Mouse (Mus musculus) cerebral cortex, adult 2 months (tissue): ENCODE results near the gene Olfr68.

Experiments
- WGBS: fragments of 180-500 bp; shearing (Covaris S2); methylation state at CpG from one replicate; pipeline ENCODE4 v1.1.7; 2018; 5-methylcytosine and 5-hydroxymethylcytosine counted together

The Olfr68 gene

DNA sequence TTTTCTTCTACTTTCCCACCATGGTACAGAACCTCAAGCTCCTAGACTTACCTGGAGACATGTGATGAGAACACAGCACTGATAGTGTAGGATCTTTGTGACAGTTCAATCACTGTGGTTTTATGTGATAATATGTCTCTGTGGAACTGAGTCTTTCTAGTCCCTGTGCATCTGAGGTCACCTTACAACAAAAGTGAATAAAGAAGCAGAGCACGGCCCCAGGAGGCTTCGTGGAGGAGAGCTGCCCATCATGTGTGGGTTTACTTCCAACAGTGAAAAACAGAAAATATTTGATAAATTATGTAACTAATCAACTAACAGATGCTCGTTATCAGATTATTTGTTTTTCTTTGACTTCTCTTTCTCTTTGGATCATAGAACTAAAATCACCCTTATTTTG is at the start of gene Olfr68:
Gene Olfr68, minus strand, starts transcription at position 101 of the 400 bp plus-strand sequence.
- 75% methylated on average over 3 of the region's 3 CpGs for WGBS

DNA sequence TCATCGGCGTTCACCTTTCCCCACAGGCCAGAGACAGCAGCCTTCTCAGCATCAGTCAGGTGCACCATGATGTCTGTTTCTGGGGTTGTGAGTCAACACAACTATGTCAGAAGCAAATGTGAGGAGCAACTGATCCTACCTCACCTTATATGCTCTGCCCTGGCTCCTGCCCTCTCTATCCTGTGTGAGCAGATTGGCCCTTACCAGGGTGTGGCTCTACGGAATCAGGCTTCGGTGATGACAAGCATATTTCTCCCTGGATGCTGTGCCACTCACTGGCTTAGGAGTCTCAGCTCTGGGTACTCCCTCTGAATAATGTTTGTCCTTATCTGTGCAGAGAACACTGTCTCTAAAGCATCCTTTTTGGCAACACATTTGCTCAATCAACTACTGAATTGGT is 48.3 kb upstream of the Olfr68 start, which contains the start of gene Hbb-bs:
Gene Hbb-bs, minus strand, starts transcription at position 289 of the 400 bp plus-strand sequence.
- WGBS, result 90% methylated on average over 4 of the region's 4 CpGs

DNA sequence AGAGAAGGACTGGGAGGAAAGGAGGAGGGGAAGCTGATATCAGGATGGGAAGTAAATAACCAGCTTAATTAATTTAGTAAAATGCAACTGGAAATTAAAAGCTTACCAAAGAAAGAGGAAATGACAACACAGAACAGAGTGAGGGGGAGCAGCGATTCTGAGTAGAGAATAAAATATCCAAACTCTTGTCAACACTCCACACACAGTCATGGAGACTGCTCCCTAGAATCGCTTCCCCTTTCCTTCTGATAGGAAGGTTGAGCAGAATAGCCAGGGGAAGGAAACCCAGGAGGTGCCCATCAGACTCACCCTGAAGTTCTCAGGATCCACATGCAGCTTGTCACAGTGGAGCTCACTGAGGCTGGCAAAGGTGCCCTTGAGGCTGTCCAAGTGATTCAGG is 47.6 kb upstream of the Olfr68 start:
- no CpG with 5 or more reads among the region's 2 CpGs for WGBS

DNA sequence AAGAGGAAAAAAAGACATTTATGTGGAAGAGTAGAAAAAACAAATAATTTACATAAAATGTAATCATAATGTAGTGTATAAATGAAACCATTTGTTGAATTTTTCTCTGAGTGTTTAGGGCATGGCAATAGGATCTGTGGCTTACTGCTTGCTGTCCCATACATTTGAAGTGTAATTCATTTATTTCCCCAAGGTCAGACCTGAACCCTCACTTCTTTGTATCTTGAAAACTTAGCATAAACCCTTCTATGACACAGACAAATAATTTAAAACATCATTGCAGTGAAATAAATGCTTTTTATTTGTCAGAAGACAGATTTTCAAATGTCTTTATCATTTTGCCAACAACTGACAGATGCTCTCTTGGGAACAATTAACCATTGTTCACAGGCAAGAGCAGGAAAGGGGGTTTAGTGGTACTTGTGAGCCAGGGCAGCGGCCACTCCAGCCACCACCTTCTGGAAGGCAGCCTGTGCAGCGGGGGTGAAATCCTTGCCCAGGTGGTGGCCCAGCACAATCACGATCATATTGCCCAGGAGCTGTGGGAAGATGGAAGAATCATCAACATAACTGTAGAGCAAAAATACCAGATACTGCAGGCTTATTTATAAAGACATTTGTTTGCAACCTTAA is 46.9 kb upstream of the Olfr68 start:
- 62% methylated on average over 3 of the region's 3 CpGs for WGBS

DNA sequence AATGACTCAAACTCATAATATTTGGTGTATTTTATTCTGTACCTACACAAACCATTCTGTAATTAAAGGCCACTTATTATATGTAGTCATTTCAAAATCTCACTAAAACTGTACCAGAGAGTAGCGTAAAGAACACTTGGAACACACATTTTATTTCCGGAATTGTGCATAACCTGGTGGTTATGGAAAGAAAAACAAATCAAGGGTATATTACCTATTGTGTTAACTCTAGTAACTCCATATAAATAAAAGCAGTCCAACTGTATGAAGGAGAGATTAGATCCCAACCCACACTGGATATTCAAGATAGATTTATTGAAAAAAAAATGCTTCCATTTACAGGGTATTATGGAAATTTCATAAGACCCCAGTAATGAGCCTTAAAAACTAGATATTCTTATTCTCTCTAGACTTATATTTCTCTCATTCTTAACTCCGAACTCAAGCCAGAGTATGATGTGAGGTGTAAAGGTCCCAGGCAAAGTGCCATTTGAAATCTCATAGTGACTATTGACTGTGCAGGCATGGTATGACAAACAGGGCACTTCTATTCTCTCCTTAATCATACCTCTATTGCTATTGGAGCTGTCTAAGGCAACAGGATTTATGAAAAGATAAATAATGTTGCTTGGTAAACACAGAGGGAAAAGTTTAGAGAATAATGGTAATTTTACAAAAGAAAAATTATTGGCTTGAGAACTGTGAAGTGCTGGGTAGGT is 46.2 kb upstream of the Olfr68 start:
- WGBS, result 90% methylated on average over 3 of the region's 3 CpGs

DNA sequence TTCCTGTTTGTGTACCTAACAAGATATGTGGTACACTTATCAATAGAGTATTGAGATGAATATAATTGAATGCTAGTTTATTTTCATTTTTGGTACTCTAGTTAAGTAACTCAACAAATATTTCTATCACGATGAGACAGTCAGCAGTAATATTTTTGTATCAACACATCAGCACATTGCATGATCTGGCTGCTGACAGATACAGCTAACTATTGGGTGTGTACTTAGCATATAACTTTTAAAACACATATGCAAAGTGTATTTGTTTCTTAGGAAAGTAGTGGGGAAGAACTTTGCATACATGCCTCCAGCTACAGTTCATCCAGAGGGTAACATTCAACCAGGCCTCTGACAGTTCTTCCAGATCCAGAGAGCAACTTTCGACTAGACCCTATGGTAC is 45.1 kb upstream of the Olfr68 start:
- 89% methylated on average over 2 of the region's 2 CpGs for WGBS

DNA sequence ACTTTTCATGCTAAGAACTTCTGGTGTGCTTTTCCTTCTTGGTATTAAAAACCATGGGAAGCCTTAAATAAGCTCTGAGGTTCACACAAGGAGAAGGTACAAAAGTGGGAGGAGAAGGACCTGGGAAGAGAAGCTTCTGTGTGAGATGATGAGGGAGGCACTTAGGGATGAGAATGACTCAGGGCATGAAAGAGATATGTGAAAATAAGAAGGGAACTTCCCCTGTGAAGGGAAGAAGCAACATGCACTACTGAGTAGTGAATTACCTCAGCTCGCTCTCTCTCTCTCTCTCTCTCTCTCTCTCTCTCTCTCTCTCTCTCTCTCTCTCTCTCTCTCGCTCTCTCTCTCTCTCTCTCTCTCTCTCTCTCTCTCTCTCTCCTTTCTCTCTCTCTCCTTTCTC is 35.6 kb upstream of the Olfr68 start:
- WGBS, result 75% methylated on average over 1 of the region's 2 CpGs

DNA sequence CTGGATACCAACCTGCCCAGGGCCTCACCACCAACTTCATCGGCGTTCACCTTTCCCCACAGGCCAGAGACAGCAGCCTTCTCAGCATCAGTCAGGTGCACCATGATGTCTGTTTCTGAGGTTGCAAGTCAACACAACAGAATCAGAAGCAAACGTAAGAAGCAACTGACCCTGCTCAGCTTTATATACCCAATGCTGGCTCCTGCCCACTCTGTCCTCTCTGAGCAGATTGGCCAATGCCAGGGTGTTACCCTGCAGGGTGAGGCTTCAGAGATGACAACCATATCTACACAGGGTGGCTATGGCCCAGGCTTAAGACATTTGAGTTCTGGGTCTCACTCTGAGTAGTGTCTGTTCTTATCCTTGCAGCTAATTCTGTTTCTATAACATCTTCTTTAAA is 34.3 kb upstream of the Olfr68 start, which contains the start of gene Hbb-bt:
Gene Hbb-bt, minus strand, starts transcription at position 231 of the 400 bp plus-strand sequence.
- WGBS, result 91% methylated on average over 3 of the region's 3 CpGs

DNA sequence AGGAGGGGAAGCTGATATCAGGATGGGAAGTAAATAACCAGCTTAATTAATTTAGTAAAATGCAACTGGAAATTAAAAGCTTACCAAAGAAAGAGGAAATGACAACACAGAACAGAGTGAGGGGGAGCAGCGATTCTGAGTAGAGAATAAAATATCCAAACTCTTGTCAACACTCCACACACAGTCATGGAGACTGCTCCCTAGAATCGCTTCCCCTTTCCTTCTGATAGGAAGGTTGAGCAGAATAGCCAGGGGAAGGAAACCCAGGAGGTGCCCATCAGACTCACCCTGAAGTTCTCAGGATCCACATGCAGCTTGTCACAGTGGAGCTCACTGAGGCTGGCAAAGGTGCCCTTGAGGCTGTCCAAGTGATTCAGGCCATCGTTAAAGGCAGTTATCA is 33.7 kb upstream of the Olfr68 start:
- WGBS, result no CpG with 5 or more reads among the region's 3 CpGs

DNA sequence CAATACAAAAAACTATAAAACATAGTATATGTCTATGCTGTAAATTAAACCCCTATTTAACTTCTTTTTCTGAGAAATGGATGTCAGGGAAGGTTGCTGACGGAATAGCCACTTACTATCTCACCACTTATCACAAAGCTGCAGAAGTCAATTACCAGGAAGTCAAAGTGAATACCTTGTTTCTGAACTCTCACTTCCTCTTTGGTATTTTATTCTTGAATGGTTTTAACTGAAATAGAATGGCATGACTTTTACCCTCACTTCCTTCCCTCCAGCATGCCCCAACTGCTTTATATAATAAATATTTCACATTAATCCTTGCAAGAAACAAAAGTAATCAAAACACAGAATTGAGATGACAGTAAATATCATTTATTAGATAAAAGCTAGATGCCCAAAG is 32.7 kb upstream of the Olfr68 start:
- WGBS, result 71% methylated on average over 1 of the region's 1 CpGs

DNA sequence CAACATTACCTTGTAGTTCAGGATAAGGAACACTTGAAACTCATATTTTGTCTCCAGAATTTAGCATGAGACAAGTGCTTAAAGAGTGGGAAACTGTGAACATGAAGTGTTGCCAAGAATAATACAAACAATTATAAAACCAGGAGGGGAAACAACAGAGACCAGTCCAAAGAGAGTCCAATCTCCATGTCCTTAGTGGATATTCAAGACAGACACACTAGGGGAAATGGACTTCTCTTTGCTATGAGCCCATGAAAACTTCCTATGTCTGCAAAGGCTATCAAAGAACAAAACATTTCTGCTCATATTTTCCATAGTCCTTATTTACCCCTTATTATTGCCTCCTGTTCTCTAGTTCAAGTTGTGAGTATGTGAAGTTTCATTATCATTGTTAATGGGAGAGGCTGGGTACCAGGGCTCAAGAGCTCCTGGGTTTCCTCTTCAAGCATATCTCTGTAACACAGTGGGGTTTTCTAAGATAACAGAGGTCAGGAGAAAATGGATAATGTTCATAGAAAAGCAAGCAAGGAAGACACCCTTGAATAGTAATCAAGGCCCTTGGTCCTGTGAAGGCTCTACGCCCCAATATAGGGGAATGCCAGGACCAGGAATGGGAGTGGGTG is 31.8 kb upstream of the Olfr68 start:
- WGBS, result 97% methylated on average over 1 of the region's 1 CpGs

DNA sequence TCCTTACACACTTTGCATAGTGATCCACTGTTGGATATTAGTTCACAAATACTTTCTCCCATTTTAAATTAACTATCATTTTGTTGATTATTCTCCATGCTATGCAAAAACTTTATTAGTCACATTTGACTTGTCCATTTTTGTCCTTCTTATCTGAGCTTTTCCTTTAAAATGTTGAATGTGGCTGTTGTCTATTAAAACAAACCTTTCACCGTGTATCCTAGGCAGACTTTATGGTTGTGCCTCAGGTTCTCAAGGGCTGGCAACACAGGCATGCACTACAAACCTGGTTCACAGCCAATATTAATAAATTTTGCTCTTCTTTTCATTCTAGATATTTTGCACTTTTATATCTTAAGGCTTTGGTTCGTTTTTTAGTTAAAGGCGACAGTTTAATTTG is 31.2 kb upstream of the Olfr68 start:
- WGBS, result 81% methylated on average over 3 of the region's 3 CpGs

DNA sequence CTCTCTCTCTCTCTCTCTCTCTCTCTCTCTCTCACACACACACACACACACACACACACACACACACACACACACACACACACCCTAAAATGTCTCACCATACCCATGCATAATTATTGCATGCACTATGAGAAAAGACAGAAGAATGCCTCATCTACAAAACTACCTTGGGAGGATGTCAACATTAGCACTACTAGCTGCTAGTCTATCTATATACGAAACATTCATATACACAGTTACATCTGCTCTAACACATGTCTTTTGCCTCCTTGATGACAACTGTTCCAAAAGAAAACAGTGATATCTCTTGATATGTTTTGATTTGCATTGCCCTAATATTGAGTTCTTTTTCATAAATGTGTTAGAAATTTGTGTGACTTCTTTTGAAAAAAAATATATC is 30.8 kb upstream of the Olfr68 start:
- 71% methylated on average over 1 of the region's 1 CpGs for WGBS

DNA sequence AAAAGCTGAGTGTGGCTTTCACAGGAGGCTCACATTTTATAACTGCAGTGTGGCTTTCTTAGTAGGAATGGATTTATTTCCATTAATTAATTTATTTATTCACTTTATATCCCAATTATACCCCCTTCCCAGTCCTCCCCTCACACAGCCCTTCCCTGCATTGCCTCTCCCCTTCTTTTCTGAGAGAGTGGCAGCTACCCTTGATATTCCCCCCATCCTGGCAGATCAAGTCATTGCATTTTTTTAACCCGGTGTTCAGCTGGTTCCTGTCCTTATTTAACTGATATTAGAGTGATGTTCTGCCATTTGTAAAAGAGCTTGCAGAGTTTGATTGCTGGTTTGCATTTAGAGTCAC is 30.3 kb upstream of the Olfr68 start:
- WGBS, result 61% methylated on average over 1 of the region's 1 CpGs

DNA sequence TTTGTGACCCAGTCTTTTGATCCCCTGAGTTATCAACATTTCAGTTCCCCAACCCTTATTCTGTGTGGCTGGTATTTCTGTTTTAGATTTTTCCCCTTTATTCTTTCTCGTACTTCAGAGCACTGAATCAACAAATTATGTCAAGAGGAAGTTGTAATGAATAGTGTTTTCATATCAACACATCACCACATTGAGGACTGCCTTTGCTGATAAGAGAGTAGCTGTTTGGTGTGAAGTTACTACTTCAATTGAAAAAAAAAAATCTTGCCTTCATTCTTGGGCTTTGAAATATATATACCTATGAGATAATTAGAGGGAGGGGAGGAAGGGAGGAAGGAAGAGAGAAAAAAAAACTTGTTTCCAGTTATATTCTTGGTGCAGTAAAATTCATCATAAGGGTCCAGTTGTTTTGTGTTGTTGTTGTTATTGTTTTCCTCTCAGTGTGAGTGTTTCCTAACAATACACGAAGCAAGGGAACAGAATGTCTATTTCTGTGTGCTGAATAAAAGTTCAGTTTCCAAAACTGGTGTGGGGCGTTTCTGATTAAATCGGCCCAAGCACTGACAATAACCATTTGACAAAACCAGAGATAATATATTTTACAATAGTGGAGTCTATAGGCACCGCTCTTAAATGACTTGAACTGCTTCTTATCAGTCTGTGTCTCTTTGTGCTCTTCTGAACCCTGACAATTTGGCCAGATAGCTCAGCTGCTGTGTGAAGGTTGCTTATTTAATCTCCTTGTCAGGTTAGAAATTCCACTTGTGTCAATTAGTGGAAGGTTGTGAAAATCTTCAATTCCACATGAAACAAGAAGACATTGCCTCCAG is 29.7 kb upstream of the Olfr68 start:
- 67% methylated on average over 5 of the region's 5 CpGs for WGBS

DNA sequence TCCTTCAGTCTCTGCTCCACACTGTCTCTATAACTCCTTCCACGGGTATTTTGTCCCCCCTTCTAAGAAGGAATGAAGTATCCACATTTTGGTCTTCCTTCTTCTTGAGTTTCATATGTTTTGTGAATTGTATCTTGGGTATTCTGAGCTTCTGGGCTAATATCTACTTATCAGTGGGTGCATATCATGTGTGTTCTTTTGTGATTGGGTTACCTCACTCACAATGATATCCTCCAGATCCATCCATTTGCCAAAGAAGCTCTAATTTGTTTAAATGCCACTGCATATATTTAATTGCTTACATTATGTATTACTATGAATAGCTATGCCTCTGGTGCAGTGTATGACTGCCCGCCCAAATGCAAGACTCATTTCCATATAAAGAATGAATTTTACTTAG is 28.6 kb upstream of the Olfr68 start:
- 72% methylated on average over 2 of the region's 2 CpGs for WGBS

DNA sequence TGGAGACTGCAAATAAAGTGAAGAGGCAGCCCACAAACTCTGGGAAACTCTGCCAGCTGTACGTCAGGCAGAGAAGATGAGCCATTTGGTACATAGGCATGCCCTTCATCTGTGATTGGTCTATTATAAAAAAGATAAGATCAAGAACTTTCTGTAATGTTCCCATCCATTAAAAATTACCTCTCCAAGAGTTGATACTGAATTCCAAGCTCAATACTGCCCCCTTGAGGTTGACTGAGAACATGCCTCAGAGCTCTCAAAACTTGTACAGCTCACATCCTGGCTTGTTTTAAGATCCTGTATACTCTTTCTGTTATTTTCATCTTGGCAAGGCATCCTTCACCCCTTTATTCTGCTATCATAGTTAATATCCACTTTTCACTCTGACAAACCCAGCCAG is 27.4 kb upstream of the Olfr68 start:
- 41% methylated on average over 1 of the region's 1 CpGs for WGBS

DNA sequence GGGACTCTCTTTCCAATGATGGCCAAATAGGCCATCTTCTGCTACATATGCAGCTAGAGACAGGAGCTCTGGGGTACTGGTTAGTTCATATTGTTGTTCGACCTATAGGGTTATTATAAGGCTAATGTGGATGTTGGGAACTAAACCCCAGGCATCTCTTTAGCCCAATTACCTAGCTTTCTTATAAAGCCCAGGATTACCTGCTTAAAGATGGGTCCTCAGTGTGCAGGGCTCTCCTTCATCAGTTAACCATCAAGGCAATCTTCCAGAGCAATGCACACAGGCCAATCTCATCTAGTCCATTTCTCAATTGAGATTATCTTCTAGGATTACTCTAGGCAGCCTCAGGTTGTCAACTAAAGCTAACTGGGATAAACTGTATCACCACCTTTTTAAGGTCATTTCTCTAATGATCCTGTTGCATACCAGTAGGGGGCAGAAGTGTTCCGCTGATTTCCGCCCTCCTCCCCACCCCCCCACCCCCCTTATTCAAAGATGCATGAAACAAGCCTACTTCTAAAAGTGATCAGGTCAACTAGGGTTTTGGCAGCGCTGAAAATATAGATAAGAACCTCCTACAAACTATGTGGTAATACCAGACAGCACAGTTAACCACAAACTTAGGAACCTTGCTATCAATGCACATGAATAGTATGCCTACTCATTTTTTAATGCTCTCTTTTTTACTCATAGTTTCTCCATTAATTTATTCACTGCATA is 13.3 kb upstream of the Olfr68 start:
- 26% methylated on average over 4 of the region's 4 CpGs for WGBS

DNA sequence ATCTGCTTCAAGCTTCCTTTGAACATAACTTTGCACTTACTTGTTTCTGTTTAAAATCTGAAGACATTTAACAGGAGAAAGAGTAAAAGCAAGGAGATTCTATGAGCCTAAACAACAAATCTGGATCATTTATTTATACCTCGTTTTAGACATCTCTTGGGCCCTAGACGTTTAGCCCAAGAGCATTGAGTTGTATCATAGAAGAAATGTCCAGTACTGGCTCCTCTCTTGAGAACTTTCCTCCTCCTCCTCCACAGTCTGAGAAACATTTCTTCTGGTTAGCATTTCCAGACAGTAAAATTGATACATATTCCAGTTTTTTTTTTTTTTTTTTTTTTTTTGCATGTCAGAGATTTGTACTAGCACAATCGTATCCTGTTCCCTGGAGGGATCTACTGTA is 12.2 kb upstream of the Olfr68 start, which contains the start of gene Olfr67:
Gene Olfr67, minus strand, starts transcription at position 101 of the 400 bp plus-strand sequence.
- 58% methylated on average over 3 of the region's 3 CpGs for WGBS

DNA sequence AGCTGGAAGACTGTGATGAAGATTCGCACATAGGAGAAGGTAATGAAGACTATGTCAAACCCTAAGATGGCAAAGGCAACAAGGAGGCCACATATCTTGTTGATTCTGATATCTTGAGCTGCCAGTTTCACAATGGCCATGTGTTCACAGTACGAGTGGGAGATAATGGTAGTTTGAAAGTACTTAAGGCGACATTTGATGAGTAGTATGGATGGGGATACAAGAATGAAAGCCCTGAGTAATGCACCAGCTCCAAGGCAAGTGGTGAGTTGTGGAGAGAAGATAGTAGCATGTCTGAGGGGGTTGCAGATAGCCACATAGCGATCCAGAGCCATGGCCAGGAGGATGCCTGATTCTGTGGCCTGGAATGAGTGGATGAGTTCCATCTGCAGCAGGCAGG is 1.8 kb downstream of the Olfr68 start:
- 83% methylated on average over 4 of the region's 4 CpGs for WGBS

DNA sequence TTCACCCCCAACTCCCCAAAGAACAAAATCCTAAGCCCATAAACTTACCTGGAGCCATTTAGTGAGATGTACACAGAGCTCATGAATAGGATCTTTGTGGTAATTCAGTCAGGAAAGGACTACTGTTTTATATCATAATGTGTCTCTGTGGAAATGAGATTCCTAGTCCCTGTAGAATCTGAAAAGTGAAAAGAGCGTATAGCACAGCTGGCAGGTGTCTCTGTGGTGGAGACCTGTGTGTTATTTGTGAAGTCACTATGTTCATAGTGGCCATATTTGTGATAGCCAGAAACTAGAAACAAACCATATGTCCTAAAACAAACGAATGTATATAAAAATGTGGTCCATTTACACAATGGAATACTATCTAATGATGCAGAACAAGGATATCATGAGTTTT is 8.0 kb downstream of the Olfr68 start, which contains the start of gene Olfr69:
Gene Olfr69, minus strand, starts transcription at position 101 of the 400 bp plus-strand sequence.
- 76% methylated on average over 2 of the region's 2 CpGs for WGBS
